Mouse (Mus musculus): ENCODE measurements around the gene Pxn.

The Pxn gene

DNA sequence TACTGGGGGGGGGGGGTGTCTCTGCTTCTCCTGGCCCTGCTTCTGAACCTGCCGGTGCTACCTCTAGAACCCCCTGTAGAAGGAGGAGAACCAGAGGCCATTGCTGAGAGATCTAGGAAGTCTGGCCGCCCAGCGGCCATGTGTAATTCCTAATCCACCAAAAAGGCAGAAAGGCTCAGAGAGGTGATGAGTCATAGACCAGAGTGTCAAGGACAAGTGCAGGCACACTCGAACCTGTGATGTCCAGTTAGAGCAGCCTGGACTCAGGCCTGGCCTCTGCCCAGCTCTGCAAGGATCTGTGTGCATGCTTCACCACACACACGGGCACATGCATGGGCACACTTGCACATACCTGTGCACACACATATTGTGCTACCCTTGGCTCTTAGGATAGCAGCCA, 21.7 kb downstream of the Pxn start:
- no peak for DNase-seq (ENCODE audit: low read depth)

DNA sequence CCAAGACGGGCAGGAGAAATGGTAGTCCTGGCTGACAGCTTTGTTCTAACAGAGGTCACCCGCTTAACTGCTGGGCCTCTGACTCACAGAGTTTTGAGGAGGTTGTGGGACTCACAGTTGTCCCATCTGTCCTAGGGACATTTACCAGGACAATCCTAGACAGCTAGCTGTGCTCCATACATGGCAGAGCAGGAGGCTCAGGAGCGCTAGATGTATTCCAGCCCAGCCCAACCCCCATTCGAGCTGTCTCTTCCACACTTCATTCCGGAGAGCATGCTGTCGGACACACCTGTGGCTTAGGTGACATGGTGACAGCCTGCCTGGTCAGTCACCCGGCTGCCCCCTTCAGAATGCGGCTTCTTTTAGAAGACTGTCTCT, 22.9 kb downstream of the Pxn start:
- DNase-seq (ENCODE audit: low read depth) = no peak

DNA sequence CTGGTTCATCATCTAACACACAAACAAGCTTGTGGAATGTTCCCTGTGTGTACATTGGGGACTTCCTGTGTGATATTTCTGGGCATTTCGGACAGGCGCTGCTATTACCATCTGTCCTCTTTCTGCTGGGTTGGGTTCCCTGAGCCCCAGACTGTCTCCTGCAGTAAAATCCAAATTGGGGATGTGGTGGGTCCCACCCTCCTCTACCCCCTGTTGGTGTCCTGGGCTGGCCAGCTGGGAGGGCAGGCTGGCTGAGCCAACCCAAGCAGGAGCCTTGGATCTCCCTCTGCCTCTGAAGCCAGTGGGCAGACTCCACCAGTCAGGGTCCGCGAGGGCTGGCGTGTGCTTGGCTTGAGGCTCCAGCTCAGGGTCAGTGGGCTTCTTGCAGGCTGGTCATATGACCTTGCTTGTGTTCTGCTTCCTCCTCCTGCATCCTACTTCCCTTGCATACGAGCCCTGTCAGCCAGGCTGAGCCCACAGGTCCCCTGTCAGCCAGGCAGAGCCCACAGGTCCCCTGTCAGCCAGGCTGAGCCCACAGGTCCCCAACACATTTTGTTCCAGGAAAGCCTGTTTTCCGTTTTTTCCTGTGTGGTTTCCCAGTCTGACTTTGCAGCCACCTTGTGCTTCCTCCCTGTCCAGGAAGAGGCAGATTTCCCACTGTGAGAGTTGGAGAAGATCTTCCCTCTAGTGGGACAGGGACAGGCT, 23.4 kb downstream of the Pxn start:
- no peak for DNase-seq (ENCODE audit: low read depth)

DNA sequence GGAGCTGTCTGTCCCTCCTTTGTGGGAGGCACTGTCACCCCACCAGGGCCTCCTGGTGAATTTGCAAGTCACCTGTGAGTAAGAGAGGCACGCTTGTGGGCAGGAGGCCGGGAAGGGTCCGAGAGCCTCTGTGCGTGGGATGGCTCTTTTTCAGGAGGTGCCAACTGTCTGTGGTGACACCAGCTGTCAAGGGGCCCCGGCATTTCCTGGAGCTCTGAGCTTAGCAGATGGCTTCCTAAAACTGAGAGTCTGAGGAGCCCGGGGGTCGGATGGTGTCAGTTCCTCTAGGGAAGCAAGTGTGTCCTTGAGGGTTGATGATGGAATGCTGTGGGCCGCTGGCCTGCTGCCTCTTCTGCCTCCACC, 24.0 kb downstream of the Pxn start:
- no peak for DNase-seq (ENCODE audit: low read depth)

DNA sequence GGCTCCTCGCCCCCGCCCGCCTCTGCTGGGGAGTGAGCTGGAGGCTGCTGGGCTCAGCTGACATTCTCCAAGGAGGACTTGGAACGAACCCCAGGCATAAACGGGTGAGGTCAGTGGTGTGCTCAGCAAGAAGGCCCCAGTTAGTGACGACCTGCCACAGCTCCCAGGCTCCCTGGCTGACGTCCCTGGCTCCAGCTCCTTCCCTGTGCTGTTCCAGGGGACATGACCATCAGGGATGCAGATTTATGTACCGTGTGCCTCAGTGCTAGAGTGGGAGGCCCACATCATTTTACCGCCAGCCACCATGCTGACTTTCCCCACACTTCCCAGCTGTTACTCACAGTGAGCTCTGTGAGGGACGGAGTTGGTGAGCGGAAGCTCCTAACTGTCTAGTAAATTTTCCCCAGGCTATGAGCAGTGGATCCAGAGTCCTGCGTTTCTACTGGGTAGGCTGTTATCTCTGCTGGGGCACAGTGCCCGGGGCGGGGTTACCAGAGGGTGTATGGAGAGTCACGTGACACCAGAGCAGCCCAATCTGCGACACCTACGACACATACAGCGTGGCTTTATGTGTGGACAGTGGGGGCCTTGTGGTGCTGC, 25.3 kb downstream of the Pxn start:
- peak; percentile 85 for DNase-seq (ENCODE audit: low read depth)

DNA sequence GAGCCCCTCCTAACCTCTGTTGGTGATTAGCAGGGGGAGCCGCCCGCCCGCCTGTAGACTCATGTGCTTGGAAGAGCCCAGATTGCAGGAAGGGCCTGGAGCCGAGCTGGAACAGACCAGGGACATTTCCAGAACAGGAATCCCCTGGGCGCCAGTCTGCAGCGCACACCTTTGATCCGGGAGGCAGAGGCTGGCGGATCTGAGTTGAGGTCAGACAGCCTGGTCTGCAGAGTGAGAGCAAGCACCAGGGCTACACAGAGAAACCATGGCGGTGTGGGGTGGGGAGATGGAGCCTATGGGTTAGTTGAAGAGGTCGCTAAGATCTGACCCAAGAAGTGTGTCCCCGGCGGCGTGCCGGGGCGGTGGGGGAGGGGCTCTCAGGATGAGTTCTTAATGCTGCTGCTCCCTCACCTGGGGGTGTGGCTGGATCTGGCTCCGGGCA, 27.8 kb downstream of the Pxn start:
- no peak for DNase-seq (ENCODE audit: low read depth)

DNA sequence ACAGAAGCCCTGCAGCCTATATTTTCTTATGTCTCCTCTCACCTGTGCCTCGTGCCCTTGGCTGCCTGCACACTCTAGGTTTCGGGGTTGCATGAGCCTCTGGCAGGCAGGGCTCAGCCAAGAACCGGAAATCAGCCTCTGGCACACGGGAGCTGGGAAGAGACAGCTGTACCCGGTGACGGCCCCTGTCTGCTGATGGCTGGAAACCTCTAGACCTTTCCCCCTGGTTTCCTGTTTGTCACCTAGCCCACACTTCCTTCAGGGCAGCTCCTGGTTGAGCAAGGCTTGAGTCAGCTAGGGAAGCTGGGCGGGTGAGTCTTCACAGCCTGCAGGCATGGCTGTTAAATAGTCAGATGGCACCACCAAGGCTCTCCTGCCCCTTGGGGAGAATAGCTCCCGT, 28.4 kb downstream of the Pxn start:
- no peak for DNase-seq (ENCODE audit: low read depth)

DNA sequence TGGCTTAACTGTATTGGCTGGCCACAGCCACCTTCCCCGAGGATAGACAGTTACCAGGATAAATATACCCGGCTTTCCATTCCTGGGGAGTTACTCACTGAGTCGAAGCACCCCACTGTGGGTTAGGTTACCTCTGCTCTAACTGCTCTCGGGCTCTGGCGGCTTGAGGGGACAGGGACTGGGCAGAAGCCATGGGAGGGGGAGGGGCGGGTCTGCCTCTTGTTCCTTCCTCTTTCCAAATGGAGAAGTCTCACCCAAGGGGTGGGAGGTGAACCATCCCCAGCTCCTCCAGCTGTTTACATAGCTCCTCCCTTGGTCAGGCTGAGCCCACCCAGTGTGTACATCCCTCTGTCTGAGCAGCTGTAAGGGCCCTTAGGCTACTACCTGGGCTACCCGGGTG, 29.2 kb downstream of the Pxn start:
- no peak for DNase-seq (ENCODE audit: low read depth)

DNA sequence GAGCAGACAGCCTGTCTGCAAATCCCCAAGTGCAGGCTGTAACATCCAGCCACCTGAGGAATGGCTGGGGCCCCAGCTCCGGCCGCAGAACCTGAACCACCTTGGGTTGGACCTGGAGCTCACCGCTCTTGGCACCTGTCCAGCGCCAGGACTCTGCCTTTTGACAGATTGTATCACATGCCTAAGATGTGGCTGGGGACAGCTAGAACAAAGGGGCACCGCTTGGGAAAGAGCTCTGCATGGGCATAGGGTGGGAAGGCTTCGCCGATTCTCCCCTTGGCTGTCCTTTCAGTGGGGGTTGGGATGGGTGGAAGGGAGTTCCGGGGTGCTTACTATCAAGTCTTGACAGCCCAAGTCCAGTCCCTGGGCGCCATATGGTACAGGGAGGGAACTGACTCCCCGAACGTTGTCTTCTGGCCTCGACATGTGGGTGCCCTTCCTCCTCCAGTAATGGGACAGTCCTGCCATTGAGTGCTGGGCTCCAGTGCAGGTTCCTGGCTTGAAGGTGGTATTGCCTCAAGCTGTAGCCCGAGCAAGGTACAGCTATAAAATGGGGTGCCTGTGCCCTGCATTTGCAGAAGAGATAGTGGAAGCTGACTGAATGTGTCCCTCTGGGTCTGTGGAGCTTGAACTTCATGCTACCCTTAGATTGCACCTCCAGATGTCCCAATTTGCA, 31.7 kb downstream of the Pxn start:
- DNase-seq (ENCODE audit: low read depth) = no peak

DNA sequence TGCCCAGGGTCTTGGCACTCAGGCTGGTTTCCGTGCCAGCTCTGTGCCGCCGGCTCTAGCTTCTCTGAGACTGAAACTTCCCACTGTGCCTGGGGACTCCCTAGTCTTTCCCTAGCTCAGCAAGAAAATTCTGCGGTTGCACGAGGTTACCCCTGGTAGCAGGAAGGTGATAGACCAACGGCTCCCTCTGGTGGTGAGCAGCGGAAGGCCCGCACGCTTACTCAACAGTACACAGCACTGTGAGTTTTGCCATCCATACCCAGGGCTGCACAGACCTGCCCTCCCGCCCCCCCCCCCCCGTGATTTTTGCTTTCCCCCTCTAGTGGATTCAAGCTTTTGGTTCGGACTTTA, 32.2 kb downstream of the Pxn start:
- peak; percentile 81 for DNase-seq (ENCODE audit: low read depth)

DNA sequence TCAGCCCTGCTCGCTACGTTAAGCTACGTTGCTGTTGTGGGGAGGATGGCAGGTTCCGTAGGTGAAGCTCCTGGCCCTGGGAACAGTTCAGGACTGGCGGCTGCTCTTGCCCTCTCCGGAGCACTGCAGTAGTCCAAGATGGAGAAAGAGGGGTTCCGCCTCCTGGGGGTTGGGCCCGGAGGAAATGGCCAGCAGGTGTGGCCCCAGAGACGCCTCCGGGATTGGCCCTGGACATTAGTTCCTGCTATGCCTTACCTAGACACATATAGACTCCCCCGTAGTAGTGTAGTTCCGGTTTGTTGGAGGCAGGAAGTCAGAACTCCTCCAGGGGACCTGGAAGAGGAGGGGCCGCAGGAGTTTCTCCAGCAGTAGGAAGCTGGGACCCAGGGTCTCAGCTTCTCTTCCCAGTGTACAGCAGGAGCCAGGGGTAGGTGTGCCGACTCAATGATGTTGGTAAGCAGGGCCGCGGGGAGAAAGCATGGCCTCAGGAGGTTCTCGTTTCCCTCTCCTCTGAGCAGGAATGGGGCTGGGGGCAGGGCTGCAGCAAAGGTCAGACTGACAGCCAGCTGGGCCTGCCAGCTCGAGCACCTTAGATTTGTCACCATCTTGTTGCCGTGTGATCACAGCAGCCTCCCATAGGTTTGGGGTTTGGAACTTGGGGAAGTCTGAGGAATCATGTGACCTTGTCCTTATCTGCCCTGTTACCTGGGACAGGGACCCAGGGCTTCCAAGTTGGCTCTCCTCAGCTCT, 36.3 kb downstream of the Pxn start:
- DNase-seq (ENCODE audit: low read depth) = no peak

DNA sequence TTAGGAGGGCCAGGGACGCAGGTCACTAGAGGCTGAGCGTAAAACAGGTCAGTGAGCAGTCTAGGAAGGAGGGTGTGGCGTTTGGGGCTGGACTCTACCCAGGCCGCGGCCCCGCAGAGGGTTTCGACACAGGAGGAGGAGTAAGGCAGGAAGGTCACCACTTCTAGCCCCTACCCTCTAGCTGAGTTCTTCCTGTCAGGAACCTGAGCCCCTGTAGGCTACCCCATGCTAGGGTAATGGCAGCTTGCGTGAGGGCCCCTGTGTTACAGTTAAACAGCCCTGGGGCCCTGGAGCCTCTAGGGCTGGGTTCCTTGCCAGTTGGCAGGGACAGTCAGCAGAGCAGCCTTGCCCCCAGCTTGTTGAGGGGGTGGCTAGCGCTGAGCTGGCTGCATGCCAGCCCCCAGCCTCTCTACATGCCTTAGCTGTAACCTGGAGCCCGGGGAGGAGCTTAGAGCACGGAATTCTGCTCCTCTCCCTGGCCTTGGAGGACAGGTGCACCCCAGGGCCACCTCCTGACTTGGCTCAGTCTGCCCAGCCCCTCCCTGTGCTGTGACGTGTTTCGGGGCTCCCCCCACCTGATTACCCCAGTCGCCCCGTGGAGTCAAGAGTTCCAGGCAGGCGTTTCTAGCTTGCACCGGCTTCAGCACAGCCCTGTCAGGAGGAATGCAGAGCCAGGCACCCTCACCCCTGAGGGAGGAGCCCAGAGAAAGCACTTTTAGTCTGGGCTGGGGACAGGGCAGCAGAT, 37.2 kb downstream of the Pxn start:
- DNase-seq (ENCODE audit: low read depth) = no peak

DNA sequence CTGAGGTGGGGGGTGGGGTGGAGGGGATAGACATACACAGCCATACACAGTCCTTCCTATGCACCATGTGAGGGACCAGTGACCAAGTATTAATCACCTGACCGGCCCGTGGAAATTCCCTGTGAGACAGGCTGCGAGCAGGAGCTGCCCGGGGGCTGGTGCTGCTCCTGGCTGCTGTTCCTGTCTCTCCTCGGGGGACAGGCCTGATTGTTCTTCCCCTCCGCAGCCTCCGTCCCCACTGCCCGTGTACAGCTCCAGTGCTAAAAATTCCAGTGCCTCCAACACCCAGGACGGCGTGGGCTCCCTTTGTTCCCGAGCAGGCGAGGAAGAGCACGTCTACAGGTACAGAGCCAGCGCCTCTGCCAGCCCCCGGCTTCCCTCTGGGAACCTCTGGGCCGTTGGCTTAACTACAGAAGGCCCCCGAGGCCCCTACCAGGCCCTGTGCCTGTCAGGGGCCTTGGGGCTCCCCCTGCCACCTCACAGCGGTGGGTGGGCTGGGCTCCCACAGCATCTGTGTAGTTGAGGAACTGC, 38.2 kb downstream of the Pxn start:
- DNase-seq (ENCODE audit: low read depth) = no peak

DNA sequence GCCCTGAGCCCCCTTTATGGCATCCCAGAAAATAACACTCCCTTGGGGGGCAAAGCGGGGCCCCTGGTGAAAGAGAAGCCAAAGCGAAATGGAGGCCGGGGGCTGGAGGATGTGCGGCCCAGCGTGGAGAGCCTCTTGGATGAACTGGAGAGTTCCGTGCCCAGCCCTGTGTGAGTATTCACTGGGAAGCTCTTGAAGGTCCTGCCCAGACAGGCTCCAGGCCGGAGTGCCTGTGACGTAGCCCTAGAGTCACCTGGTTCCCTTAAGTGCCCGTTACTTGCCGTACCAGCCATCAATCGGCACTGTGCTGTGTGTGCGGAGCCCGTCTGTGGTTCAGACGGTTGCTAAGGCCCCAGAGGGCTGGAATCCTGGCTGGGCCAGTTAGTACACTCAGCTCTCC, 39.2 kb downstream of the Pxn start:
- no peak for DNase-seq (ENCODE audit: low read depth)

DNA sequence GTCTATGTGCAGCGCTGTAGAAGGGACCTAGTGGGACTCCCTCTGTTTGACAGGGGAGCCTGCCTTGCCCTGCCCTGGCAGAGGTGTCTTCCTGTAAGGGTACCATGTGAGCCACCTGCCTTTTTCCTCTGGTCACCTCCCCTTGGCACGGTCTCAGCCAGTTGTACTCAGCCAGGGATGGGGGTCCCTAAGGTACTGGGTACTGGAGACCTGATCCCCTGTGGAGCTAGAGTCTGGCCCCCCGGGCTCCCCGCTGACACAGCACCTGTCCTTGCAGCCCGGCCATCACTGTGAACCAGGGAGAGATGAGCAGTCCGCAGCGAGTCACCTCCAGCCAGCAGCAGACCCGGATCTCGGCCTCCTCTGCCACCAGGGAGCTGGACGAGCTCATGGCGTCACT, 40.1 kb downstream of the Pxn start:
- no peak for DNase-seq (ENCODE audit: low read depth)

DNA sequence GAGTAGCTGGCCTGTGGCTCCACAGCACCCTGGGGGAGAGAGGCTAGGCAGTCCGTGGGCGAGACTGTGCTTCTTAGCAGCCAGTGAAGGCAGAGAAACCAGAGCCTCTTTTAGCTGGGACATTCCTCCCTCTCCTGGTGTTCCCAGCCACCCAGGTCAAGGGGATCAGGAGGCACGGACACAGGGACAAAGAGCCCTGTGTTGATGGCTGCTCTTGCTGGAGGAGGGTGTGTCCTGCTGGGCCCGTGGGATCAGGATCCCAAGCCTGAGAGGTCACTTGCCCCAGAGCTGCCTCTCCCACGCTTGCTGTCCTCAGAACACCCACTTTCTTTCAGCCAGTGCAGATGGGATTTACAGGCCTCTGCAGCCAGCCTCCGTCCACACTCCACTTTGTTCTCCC, 40.5 kb downstream of the Pxn start:
- DNase-seq (ENCODE audit: low read depth) = no peak

DNA sequence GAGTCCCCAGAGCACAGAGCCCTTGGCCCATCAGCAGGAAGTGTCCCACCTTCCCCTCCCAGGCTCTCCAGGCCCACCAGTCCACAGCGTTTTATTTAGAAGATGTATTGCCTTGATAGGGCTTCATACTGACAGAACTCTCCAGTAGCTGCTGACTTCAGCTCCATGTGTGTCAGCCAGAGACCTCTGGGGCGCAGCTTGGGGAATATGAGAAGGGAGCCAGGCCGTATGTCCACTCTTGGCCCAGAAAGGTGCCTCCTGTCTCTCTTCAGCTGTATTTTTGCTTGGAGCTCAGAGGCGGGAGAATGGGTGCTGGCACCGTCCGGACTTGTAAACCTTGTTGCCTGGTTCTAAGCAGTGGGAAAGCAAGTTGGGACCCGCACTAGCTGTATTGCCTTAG, 40.9 kb downstream of the Pxn start:
- no peak for DNase-seq (ENCODE audit: low read depth)

DNA sequence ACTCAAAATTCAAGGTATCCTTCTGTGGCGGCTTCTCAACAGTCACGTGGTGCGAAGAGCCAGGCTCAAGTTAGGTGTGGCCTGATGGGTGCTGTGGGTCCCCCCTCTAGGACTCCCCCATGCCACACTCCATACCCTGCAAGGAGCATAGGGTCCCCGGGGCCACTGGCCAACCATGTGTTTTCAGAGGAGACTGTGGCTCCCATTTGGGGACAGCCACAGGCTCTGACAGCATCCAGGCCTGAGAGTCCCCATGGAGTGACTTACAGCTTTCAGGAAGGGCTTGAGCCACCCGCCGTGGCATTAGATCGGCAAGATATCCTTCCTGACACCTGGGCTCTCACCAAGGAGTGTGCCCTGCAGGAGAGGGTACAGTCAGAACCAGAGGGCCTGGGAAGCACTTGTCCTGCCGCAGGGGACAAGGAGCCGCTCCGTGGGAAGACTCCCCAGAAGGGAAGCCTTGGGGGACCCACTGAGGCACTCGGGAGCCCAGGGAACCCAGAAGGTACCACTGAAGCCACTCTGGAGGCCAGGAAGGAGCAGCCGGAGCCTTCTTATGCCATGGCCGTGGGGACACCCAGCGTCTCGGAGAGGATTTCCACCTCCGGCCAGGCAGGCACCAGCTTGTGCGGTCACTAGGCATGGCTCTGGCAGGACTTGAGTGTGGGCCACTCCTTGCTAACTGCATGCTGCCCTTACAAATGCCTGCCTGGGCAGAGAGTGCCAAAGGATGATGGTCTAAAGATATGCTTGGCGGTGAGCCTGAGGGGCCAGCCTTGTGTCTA, 42.2 kb downstream of the Pxn start:
- DNase-seq (ENCODE audit: low read depth) = no peak

DNA sequence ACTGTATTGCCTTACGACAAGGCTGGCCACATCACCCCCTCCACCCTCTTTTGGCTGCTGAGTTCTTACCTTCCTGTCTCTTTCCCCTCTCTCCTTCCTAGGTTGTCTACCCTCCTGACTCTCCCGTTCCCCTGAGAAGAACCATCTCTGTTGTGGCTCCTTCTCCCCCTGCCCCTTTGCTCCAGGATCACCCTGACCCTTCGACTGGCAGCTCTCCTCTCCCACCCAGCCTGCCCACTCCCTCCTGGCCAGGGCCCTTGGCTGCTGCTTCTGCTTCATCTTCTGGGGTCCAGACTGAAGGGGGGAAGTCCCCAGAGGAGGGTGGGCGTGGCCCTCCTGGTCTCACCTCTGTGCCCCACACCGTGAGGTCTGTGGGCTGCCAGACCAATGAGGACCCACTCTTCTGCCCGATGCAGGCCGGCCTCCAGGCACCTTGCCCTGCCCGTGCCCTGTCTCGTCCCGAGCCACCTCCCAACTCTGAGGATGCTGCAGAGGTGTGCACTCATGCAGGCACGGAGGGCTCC, 44.1 kb downstream of the Pxn start:
- DNase-seq (ENCODE audit: low read depth) = no peak

DNA sequence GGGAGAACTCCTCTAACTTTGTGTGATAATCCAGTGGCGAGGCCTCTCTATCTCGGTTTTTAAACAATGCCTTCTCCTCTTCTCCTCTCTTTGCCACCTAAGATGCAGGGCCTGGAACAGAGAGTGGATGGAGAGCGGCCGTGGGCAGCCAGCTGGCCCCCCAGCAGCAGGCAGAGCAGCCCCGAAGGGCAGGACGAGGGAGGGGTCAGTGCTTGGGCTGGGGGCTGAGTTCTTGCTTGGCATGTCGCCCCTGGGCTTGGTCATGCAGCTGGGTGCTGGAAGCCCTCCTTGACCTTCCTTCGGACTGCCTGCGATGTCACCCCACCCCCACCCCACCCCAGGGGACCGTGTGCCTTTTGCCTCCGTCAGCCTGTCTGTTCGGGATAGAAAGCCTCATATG, 44.9 kb downstream of the Pxn start:
- no peak for DNase-seq (ENCODE audit: low read depth)

DNA sequence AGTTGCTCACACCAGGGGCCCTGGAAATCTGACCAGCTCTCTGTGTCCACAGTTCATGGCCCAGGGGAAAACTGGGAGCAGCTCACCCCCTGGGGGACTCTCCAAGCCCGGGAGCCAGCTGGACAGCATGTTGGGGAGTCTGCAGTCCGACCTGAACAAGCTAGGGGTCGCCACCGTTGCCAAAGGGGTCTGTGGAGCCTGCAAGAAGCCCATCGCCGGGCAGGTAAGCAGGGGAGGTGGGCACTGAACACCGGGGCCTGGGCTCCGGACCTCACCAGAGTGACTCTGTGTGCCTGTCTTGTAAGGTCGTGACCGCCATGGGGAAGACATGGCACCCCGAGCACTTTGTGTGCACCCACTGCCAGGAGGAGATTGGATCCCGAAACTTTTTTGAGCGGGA, 45.3 kb downstream of the Pxn start:
- no peak for DNase-seq (ENCODE audit: low read depth)

All from c-Kit-positive CD71-positive TER-119-negative erythroid progenitor cells, embryonic 14.5 days (primary cell).